Mouse (Mus musculus) duodenum, adult 2 months (tissue): ENCODE data around the gene Capzb. TPM values are rescaled to one million over a fixed set of nuclear protein-coding genes. Genes with fewer than 3 reads are reported as not detected.

Experiments used
- polyA plus RNA-seq: library from polyadenylated mRNA; depleted of rRNA; stranded (reverse); fragments of >200 nt; gene quantifications from 2 replicates; pipeline ENCODE4 v1.2.3, GENCODE M21; 2012; ENCODE audit warnings: low replicate concordance; rRNA removed

The Capzb gene
- 90.5 and 258 TPM in 2 replicates for polyA plus RNA-seq

GRCm38 (mm10) chr4:139192499-139193175, at the start of gene Capzb:
TSS of gene Capzb (plus strand) at chr4:139192899.

GRCm38 (mm10) chr4:139310171-139310898, 117.6 kb downstream of the Capzb start, which contains the start of the genes Pqlc2 and Akr7a5:
TSS of gene Pqlc2 (minus strand) at chr4:139310708.
TSS of gene Akr7a5 (plus strand) at chr4:139310744.

Other genes starting within 250 kb of the Capzb start
- gene Rnf186, start 225.8 kb upstream of the Capzb start, polyA plus RNA-seq: 398 and 463 TPM in 2 replicates
- 36.4 and 36.5 TPM in 2 replicates for gene Tmco4, start 220.0 kb upstream of the Capzb start, polyA plus RNA-seq
- gene Htr6, start 117.3 kb upstream of the Capzb start, polyA plus RNA-seq: 1.2 and 3.3 TPM in 2 replicates
- 125 and 184 TPM in 2 replicates for gene Nbl1, start 99.9 kb upstream of the Capzb start, polyA plus RNA-seq
- 21.5 and 48.2 TPM in 2 replicates for gene Minos1, start 61.8 kb upstream of the Capzb start, polyA plus RNA-seq
- 36.9 and 60.6 TPM in 2 replicates for gene Pqlc2, start 117.8 kb downstream of the Capzb start, polyA plus RNA-seq
- gene Akr7a5, start 117.8 kb downstream of the Capzb start, polyA plus RNA-seq: 172 and 409 TPM in 2 replicates
- 6.3 and 10.8 TPM in 2 replicates for gene Mrto4, start 159.7 kb downstream of the Capzb start, polyA plus RNA-seq
- gene Emc1, start 159.7 kb downstream of the Capzb start, polyA plus RNA-seq: 10.5 and 17.2 TPM in 2 replicates
- 131 and 144 TPM in 2 replicates for gene Ubr4, start 159.7 kb downstream of the Capzb start, polyA plus RNA-seq